Mouse (Mus musculus) spleen, adult 2 months (tissue): ENCODE results near the gene Camk2g.

Experiments used
- CTCF ChIP-seq: fragments of 200-500 bp; IDR thresholded peaks from 2 replicates; pipeline ENCODE4 v1.5.1; 2011; ENCODE audit warnings: mild to moderate bottlenecking, inconsistent platforms; ENCODE audit not compliant: insufficient read depth, insufficient read length, insufficient replicate concordance; ENCODE audit errors: extremely low read depth
- POLR2A ChIP-seq: fragments of 200-500 bp; IDR thresholded peaks from 2 replicates; pipeline ENCODE4 v1.6.1; 2011; ENCODE audit warnings: low read depth, low read length, inconsistent platforms

- no peak for TF ChIP-seq CTCF
- no peak for TF ChIP-seq POLR2A
Measured at GRCm38 (mm10) chr14:20791511-20792242, 2.2 kb downstream of the Camk2g start.
